14 mouse cellular contexts compared by ENCODE assay signal in the genomic region with DNA sequence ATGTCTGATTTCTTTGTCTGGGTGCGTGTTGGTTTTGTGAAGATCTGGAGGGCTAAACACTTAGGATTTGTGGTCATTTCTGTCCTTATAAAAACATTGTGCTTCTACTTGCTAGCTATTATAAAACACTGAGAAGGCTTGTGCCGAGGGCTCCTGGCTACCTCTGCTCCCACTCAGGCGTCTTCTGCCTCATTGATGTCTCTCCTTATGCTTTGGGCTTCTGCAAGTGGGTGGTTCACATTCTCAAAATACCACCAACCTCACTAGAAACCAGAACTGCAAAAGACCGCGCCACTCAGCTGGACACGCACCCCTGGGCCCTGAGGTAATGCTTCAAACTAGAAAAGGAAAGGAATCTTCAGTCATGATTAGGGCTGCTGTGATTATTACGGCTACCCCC. TPM values are rescaled to one million over a fixed set of nuclear protein-coding genes. Genes with fewer than 3 reads are reported as not detected.
A peak's percentile ranks its signal among the peaks of the same experiment; 100 is the strongest.
DNase-seq lines count a peak whose midpoint lies in the region; ATAC-seq lines count a peak whose summit lies in the region.
"Had no signal": no experiment of that assay in that cellular context is flagged by ENCODE, and none has a peak within 500 bp of the region (broad histone marks: within the 10 kb centered on the region; RNA-seq: fewer than 3 reads in every experiment).

No protein-coding gene starts in this region.

- no peaks in the 10 kb centered on the region for H3K36me3 ChIP-seq in hindbrain, embryonic 12.5 days
- H3K36me3 ChIP-seq in hindbrain, embryonic 14.5 days (replicated peaks; ENCODE audit: control insufficient read depth, insufficient read depth), result no peaks in the 10 kb centered on the region
- 0 out of 2 replicates have a peak, but pooled peaks cover 5% of the 10 kb centered on the region for H3K36me3 ChIP-seq in stomach, embryonic 16.5 days (ENCODE audit: control insufficient read depth, insufficient read depth, low read length)
- H3K36me3 ChIP-seq: liver, embryonic 13.5 days had no signal

- ATAC-seq in hindbrain, embryonic 12.5 days (ENCODE audit: low FRiP score), result no peak
- ATAC-seq in hindbrain, embryonic 14.5 days (ENCODE audit: low FRiP score), result no peak
- ATAC-seq in stomach, embryonic 16.5 days (ENCODE audit: insufficient read depth, low FRiP score), result no peak
- ATAC-seq: forebrain, embryonic 14.5 days; hindbrain, postnatal 0 days had no signal

- no peaks in the 10 kb centered on the region for H3K9me3 ChIP-seq in hindbrain, embryonic 12.5 days (replicated peaks)
- no peaks in the 10 kb centered on the region for H3K9me3 ChIP-seq in hindbrain, embryonic 14.5 days (ENCODE audit: control insufficient read depth, low read length)
- H3K9me3 ChIP-seq in stomach, embryonic 16.5 days (replicated peaks; ENCODE audit: control insufficient read depth, low read length), result no peaks in the 10 kb centered on the region
- H3K9me3 ChIP-seq: liver, embryonic 13.5 days had no signal

- H3K27ac ChIP-seq in hindbrain, embryonic 12.5 days, result peak overlapping the region; percentile 23; the same call in 1 of the 2 replicates
- no peak overlapping the region for H3K27ac ChIP-seq in hindbrain, embryonic 14.5 days
- H3K27ac ChIP-seq in stomach, embryonic 16.5 days (ENCODE audit: low read length), result peak overlapping the region; percentile 68
- H3K27ac ChIP-seq: hindbrain, postnatal 0 days; liver, embryonic 13.5 days had no signal

- no peaks in the 10 kb centered on the region for H3K27me3 ChIP-seq in hindbrain, embryonic 12.5 days
- no peaks in the 10 kb centered on the region for H3K27me3 ChIP-seq in hindbrain, embryonic 14.5 days (ENCODE audit: control insufficient read depth, insufficient read depth, low read length)
- H3K27me3 ChIP-seq in stomach, embryonic 16.5 days (ENCODE audit: control insufficient read depth, insufficient read depth, low read length), result no peaks in the 10 kb centered on the region
- H3K27me3 ChIP-seq: liver, embryonic 13.5 days had no signal

- H3K4me3 ChIP-seq in hindbrain, embryonic 12.5 days, result no peak overlapping the region
- no peak overlapping the region for H3K4me3 ChIP-seq in hindbrain, embryonic 14.5 days (replicated peaks; ENCODE audit: low read length)
- H3K4me3 ChIP-seq in stomach, embryonic 16.5 days (replicated peaks; ENCODE audit: low read length), result no peak overlapping the region
- H3K4me3 ChIP-seq: liver, embryonic 13.5 days had no signal

- H3K4me1 ChIP-seq in hindbrain, embryonic 12.5 days, result peaks cover 33% of the 10 kb centered on the region
- H3K4me1 ChIP-seq in hindbrain, embryonic 14.5 days (replicated peaks; ENCODE audit: control insufficient read depth, insufficient read depth, low read length), result peaks cover 4% of the 10 kb centered on the region; the same call in 1 of the 2 replicates
- H3K4me1 ChIP-seq in stomach, embryonic 16.5 days (ENCODE audit: control insufficient read depth, insufficient read depth, low read length), result peaks cover 59% of the 10 kb centered on the region

- WGBS in hindbrain, embryonic 12.5 days, result 78% methylated on average over 7 of the region's 7 CpGs
- whole genome bisulfite sequencing in hindbrain, embryonic 14.5 days, result 86% methylated on average over 7 of the region's 7 CpGs
- 77% methylated on average over 7 of the region's 7 CpGs for WGBS in stomach, embryonic 16.5 days

- H3K4me2 ChIP-seq in hindbrain, embryonic 12.5 days (replicated peaks), result no peak overlapping the region
- no peak overlapping the region for H3K4me2 ChIP-seq in hindbrain, embryonic 14.5 days (replicated peaks)
- no peak overlapping the region for H3K4me2 ChIP-seq in stomach, embryonic 16.5 days (ENCODE audit: low read depth, low read length)
- H3K4me2 ChIP-seq: liver, embryonic 13.5 days had no signal

- peak; percentile 2 for DNase-seq in adrenal gland, postnatal 14 days
- DNase-seq in adrenal gland, postnatal 25 days, result no peak
- DNase-seq in hindbrain, embryonic 14.5 days (ENCODE audit: low spot score), result no peak
- DNase-seq in right cerebral cortex, adult 18-20 months, result peak; percentile 64
- DNase-seq in right cerebral cortex, postnatal 14 days, result no peak
- no peak for DNase-seq in adrenal gland, adult 18-20 months (ENCODE audit: low spot score in 2 of 2)
- DNase-seq: adrenal gland, adult 8-10 months; cerebellum, adult 18-20 months; layer of hippocampus, adult 9-11 months; liver, embryonic 13.5 days had no signal

- H3K9ac ChIP-seq in hindbrain, embryonic 12.5 days, result no peak overlapping the region
- no peak overlapping the region for H3K9ac ChIP-seq in hindbrain, embryonic 14.5 days
- H3K9ac ChIP-seq in stomach, embryonic 16.5 days (ENCODE audit: low read length), result 0 out of 2 replicates have a peak overlapping the region, but pooled peaks have one; percentile 10
- H3K9ac ChIP-seq: liver, embryonic 13.5 days had no signal

RNA-seq across cellular contexts. Expression of gene Mbnl2, which starts 14.1 kb away (rescaled TPM):
- 206 and 223 TPM in 2 replicates for total RNA-seq in adrenal gland, postnatal 14 days (2021)
- 202 and 226 TPM in 2 replicates for total RNA-seq in adrenal gland, postnatal 25 days (2021)
- polyA plus RNA-seq in hindbrain, embryonic 12.5 days (2016; fragmentation: Nextera tagmentation; extraction: Ambion mirVana), result 47.2 and 60.3 TPM in 2 replicates
- polyA plus RNA-seq in hindbrain, embryonic 14.5 days (2014; fragmentation: Nextera tagmentation; extraction: Ambion mirVana), result 24.4 and 29.7 TPM in 2 replicates
- 131 and 136 TPM in 2 replicates for polyA plus RNA-seq in stomach, embryonic 16.5 days (2015; fragmentation: Nextera tagmentation; extraction: Ambion mirVana)
- 100 to 1,000 TPM; 181 to 201 TPM for total RNA-seq in adrenal gland, adult 18-20 months (2021)

Comparison
In these comparisons a context has a peak if more than half of its experiments do, and no peak if none do; other contexts are left out.
1. DNase-seq: peak in adrenal gland, postnatal 14 days (single experiment) and right cerebral cortex, adult 18-20 months (single experiment); none in adrenal gland, postnatal 25 days (single experiment), hindbrain, embryonic 14.5 days (single experiment), right cerebral cortex, postnatal 14 days (single experiment) and adrenal gland, adult 18-20 months (0 of 2).